Mouse (Mus musculus): ENCODE measurements around the gene Prpf19.

- TF ChIP-seq CTCF (IDR thresholded peaks at IDR 0.05; ENCODE audit: low read depth), result no peak
- no peak for TF ChIP-seq EP300 (IDR thresholded peaks at IDR 0.05; ENCODE audit: low read depth)
These were observed 26.9 kb upstream of the Prpf19 start for GRCm38 (mm10) chr19:10867946-10868622.
